Mouse (Mus musculus) common myeloid progenitor, adult 5-6 weeks (primary cell): Measurements from ENCODE around the gene Hyal1. TPM values are rescaled to one million over a fixed set of nuclear protein-coding genes. Genes with fewer than 3 reads are reported as not detected.

Source experiments
- ATAC-seq: replicated peaks from 2 replicates; pipeline ENCODE4 v1.8.0; 2016; ENCODE audit warnings: low read depth, mild to moderate bottlenecking, moderate TSS enrichment, inconsistent platforms; ENCODE audit not compliant: poor library complexity, severe bottlenecking
- total RNA-seq: library from RNA; stranded (forward); fragments of 200-1000, 187-1606 nt; gene quantifications from 2 replicates; pipeline ENCODE4 v1.2.3, GENCODE M21; 2017

The Hyal1 gene
- total RNA-seq, 1 experiment from 2014 or later: 1.2 TPM

DNA sequence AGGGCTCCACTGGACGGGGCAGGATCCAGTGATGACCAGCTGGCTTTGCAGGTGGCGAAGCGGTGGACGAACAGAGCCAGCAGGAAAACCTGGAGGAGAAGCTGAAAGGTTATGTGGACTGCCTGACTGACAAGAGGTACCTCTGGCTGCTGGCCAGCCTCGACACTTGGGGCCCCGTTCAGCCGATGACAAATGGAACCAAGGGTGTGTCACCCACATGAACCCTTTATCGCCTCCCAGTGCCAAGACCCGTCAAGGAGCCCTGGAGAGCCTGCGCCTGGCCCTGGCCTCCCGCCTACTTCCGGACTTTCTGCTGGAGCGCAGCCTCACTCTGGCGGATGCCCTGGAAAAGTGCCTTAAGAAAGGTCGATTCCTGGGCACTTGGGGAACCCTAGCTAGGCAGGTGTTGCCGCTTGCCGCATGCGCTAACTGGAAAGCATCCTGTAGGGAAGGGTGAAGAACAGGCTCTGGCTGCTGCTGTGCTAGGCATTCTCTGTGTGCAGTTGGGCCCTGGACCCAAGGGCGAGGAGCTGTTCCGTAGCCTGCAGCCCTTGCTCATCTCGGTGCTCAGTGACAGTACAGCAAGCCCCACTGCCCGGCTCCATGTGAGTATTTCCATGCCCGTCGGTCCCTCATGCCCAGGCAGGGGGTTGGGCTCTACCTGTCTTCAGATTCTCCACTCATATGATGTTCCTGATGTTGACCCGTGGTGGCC is 13.5 kb downstream of the Hyal1 start:
- no peak for ATAC-seq

DNA sequence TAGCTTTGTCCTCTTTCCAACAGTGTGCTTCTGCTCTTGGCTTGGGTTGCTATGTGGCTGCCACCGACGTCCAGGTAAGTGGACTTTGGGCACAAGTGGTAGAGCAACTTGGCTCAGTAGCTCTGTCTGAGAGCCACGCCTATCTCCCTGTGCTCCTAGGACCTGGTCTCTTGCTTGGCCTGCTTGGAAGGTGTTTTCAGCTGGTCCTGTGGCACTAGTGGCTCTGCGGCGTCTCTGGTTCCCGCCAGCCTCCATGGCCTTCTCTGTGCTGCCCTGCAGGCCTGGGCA is 14.0 kb downstream of the Hyal1 start:
- ATAC-seq: no peak

DNA sequence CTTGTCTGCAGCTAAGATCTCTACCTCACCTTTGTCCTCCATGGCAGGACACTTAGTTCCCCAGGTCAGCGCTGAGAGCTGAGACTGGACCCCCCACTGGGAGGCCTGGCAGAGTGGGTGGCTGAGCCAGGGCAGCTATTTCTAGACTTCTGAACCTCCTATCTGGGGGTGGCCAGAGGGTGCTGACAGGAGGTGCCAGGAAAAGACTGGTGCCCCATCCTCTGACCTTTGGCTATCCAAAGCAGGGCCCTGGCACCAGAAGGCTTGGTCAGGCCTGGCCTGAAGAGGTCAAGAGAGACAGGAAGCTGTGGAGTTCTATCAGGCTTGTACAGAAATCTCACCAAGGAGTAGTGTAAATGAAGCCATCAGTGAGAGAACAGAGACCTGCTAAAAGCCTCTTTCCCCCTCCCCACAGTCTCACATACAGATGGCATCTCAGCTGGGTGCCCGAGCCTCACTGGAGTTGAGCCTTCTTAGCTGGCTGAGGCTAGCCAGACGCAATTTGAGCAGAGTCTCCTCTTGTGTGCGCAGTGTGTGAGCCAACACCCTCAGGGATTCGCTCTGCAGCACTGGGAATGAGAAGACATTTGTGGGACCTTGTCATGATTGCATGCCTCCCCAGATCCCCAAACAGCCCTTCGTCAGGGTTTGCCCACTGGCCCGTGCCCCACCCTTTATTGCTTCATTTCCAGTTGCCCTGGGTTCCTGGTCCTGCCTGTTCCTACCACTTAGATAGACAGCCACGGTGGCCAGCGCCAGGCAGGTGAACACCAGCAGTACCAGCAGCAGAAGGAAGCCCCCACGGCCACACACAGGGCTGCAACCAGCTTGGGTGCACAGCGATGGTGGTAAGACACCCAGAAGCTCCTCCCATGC is 16.6 kb downstream of the Hyal1 start:
- no peak for ATAC-seq

DNA sequence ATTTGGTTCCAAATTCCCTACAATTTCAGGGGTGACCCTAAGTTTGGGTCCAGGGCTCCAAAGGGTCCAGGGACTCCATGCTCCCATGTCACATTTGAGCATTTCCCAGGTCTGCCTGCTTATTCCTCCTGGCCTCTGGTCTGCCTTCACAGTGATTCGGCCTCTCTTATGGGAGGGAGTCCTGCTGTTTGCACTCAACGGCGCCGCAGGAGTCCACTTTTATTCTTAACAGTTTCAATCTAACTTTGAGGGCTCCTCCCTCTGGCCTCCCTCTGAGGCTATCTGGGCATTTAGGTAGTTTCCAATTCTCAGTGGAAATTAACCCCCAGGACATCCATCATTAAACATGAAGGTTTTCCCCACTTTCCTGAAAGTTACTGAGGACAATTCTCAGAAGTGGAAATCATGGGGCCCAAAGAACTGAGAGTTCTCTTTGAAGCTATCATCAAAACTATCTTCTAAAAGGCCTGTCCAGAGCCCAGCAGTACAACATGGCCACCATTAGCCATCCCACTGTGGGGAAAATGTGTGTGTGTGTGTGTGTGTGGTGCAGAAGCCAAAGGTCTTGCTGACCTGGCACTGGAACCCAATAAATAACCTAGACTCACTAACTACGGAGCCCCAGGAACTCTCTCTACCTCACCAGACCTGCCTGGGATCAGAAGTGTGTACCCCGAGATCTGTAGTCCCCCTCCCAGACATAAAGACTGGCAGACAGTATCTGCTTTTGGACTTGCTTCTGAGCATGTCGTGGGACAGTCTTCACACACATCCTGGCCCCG is 17.7 kb downstream of the Hyal1 start:
- no peak for ATAC-seq

DNA sequence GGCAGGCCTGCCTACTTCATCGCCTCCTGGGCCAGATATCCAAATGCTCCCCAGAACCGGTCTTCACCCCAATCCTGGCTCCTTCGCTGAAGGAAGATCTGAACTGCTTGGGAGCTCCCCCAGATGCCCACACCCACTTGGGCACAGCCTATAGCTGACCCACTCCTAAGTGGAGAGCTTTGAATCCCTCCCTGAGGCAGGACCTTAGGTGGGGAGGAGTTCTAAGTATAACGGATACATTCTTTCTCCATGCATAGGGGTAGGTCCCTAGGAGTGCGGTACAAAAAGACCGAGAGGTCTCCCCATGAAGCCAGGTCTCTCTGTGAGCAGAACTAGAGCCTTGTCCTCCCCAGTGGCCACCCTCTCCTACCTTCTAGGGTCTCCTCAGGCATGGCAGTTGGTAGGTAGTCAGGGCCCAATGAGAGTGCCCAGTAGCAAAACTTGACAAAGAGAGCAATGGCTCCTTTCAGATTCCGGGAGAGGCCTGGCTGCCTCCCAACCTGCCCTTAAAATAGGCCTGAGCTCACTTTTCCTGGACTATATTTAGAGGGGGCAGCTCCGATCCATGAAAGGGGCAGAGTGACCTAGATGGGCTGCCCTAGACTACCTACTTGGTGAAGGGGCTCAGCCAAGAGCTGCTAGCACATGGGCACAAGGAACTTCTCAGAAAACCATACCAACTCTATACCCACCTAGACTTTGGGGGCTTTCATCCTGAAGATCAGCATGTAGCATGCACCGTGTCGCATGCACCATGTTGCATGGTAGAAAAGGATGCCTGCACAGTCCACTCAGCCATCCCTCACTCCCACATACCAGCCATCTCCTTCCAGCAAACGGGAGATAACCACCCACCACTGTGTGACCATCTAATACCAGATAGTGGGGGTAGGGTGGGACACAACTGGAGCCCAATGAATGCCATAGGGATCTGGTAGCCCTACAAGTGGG is 20.2 kb downstream of the Hyal1 start:
- ATAC-seq: no peak

DNA sequence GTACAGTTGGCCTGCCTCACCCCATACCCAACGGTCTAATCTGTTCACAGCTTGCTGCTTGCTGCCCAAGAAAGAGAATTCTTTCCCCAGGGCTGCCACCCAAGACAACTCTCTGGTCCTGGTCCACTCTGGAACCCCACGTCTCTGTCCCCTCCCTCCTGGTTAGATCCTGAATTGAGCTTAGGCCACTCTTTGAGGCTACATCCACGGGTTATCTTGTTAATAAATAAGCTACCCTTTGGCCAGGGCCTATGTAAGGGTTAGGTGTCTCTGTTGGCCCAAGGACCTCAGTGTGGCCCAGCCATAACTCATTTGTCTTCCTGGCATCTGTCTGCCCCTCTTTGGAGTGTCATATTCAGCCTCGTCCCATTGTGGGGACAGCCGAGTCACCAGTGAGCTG is 21.7 kb downstream of the Hyal1 start:
- ATAC-seq: no peak

DNA sequence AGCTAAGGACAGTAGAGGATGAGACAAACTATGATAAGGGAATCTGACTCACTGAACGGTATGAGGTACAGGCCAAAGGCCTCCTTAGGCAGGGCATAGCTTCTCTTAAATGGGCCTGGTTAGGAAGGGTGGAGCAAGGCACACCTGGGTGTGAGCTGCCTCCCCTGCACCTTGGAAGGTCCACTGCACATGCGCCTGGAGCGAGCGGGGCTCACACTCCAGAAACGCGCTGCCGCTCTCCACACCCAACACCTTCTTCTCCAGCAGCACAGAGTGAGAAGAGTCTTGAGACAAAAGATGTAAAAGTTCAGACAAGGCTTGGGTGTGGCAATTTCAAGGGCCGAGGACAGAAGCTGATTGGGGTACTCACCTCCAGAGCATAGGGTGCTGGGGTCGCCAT is 22.7 kb downstream of the Hyal1 start:
- ATAC-seq: no peak

DNA sequence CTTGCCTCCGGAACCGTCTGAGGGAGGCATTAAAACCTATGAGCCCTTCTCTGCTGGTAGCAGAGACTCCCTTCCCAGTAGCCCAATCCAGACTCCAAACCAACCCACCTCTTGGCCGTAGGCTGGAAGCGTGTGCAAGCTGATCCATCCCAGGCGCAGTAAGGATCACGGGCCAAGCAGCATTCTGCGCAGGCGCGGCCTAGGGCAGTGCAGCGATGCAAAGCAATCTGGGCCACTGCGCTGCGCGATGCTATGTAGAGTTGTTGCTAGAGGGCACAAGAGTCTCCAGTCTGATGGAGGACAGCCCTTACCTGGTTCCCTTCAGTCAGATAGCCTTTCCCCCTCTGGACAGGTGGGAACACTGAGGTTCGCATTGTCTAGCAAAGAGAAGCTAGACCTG is 23.1 kb downstream of the Hyal1 start:
- no peak for ATAC-seq

DNA sequence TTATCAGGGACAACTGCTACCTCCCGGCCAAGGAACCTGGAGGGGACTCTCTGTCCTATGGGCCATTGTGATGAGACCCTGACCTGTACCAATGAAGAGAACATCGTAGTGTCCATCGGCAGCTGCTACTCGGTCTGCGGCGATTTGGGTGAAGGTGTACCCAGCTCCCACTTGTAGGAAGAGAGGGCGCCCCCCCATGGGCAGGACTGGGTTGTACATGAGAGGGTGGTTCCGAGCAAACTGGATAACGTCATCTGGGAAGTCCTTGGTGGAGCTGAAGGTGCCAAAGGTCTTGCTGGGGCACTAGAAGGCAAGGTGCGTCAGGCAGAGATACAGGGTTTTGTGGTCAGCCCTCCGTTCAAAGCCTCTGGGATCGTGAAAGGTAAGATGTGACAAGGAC is 24.0 kb downstream of the Hyal1 start:
- ATAC-seq: no peak

DNA sequence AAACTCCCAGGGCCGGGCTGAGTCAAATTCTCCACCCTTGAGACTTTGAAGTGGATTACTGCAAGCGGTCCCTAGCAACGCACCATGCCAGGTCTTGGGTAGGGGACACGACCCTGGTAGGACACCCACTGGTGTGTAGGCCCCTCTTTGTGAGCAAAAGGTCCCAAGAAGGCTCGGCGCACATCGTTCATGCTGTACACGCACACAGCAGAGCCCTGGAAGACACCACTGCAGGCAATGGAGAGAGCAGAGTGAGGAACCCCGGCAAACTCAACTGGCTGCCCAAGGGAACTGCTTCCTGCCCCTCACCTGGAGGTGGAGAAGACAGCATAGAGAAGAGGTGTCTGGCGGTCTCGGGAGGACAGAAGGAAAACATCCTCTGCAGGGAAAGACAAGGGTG is 24.5 kb downstream of the Hyal1 start:
- ATAC-seq: no peak

DNA sequence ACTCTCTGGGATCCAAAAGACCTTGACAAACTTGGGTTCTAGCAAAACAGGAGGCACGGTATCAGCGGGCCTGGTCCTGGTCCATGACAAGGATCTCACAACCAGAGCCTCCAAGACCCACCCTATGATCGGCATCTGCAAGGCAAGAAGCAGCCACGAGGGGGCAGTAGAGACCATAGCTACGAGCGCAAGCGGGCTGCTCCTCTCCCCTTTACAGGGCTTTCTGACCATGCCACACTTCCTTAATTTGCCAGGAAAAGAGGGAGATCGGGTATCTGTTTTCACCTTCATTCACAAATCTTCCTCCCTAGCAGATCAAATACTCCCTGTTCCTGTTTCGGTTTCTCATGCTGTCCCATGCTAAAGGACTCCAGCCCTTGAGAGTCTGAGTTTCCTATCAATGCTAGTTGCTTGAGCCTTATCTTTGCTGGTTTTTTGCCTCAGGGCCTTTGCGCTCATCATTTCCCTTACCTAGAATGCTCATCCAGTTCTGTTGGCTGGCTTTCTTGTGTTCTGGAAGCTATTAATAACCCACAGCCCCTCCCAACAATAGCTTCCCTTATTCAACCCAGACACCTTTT is 25.4 kb downstream of the Hyal1 start:
- ATAC-seq: peak; percentile 87

DNA sequence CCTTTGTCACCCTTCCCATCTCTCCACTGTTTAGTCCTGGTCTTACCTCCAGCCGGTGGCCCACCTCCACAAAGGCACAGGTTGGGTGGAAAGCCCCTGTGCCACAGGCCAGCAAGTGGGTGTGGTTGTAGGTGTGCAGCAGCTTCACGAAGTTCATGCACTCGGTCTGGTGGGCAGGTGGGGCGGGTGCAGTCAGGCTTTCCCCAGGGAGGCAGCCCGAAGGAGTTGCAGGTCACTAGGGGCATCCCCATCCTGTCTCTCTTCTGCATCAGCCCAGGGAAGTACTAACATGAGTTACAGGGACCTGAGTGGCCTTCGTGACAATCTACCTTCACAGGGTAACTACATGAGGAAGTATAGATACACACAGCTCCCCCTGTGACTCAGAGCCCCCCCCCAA is 26.5 kb downstream of the Hyal1 start:
- ATAC-seq: no peak

DNA sequence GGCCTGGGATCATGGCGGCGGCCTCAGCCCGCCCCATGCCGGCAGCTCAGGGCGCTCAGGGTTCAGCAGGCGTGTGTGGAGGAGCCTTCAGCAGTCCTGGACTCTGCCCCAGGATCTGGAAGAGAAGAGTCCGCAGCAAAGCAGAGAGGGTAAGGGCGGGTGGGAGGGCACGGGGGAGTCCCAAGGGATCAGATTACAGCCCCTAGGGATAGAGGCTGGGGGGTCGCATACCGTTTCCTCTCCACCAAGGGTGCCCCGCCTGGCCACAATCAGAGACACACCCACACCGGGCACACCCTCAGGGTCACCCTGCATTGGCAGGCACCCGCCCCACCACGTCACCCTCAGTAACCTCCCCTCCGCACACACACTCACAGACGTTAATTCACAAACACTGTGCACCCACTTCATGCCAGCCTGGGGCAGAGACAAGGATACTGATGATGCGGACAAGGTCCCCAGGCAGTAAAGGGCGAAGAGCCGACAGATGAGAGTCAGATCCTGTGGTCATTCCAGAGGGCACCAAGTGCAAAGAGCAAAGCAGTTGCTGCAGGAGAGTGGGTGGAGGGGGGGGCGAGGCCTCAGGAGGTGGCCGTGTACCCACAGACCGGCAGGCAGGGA is 28.4 kb downstream of the Hyal1 start:
- no peak for ATAC-seq

DNA sequence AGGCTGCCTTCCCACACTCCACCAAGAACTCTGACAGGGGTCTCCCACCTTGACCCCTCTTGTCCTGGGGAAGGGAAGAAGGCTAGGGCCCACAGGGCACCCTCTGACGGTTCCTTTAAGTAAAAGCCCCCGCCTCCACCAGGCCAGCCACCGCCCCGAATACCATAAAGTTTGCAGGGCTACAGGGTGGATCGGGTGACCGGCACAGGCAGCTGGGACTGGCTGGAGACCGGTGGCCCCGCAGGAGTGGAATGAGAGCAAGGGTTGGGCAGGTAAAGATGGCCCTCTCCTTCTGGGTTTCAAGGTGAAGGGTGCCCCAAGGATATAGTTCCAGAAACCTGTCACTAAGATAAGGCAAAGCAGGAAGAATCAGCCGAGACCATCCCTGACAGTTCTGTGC is 29.9 kb downstream of the Hyal1 start:
- no peak for ATAC-seq

DNA sequence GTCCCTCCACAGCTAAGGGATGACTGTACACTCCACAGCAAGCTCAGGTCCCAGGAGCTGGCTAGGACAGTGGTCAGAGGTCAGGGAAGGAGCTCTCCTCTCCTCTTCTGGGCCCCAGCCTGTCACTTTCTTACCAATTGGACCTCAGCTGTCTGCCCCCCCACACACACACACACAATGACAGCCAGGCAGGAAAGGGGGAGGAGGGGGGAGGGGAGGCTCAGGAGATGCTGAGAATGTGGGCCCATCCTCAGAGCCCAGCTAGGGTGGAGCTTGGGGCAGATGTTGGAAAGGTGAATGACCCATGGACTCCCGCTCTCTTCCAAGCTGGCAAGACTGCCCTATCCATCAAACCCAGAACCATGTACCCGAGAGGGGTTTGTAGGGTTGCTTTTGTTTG is 30.3 kb downstream of the Hyal1 start:
- ATAC-seq: no peak

DNA sequence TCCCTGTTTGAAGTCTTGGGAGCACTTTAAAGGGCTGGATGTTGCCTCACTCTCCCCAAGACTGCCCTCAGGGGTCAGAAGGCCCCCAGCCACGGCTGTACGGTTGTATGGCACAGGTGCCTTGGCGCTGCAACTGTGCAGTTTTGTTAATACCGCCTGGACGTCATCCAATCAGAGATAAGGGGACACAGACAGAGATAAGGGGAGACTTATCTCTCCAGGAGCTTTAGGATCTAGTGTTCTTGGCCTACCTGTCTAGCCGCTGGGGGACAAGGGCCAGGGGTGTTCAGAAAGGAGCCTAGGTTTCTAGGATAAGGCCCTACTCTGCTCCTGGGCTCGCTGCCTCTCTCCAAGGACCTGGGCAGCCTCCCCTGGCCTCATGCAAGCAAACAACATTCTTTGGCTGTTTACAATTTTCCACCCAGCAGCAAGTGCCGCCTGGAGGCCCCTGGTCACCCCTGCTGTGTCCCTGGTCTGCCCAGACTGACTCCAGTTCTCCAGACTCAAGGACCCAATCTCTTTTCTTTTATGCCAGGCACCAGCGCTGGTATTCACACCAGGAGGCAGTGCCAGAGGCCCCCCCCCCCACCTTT is 31.0 kb downstream of the Hyal1 start:
- no peak for ATAC-seq

DNA sequence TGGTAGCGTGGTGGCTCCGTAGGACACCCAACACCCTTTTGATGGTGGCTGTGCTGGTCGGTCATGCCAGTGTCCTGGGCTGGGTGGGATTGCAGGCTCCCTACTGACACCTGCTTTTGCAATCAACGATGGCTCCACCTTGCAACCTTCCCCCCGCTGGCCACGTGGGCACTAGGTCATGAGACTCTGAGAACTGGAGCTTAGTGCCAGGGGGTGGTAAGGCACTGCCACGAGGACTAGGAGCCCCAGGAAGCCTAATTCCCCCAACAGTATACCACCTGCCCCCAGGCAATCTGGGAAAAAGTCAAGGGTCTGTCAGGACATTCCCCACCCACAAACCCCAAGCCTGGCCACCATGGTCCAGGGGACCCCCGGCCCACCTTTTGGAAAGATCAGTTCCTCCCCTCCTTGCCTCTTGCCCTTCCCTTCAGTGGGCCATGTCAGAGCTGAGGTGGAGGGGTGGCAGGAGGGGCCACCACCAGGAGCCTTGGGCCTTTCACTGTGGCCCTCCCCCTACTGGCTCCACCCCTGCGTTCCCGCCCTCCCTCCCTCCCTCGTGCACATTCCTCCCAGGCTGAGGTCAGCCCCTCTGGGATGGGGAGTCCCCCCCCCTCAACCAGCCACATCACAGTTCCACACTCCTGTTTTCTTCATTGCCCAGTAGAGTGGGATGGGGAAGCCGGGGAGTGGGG is 32.2 kb downstream of the Hyal1 start, which contains the start of gene Sema3b:
TSS of gene Sema3b (minus strand) at position 489 of the 692 bp plus-strand sequence.
- ATAC-seq: no peak

DNA sequence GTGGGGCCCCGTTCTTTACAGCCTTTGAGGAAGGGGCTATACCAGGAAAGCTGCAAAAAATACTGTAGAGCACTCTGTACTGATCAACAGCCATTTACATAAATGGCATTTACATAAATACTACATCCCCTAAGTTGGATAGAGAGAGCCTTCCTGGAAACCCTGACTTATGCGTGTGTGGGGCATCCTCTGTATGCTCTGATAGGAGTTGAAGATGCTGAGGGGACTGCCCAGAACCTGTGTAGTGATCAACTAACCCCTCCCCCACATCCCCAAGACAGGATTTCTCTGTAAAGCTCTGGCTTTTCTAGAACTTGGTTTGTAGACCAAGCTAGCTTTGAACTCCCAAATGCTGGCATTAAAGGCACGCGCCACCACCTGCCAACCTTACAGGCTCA is 32.7 kb downstream of the Hyal1 start:
- no peak for ATAC-seq
